Mouse (Mus musculus) small intestine, adult 2 months (tissue): ENCODE measurements around the gene Dpf3. TPM values are rescaled to one million over a fixed set of nuclear protein-coding genes. Genes with fewer than 3 reads are reported as not detected.

Experiments
- H3K27ac ChIP-seq: fragments of 200-500 bp; 2 replicates; pipeline ENCODE4 v1.5.1; 2012; ENCODE audit warnings: low read depth, low read length, control low read depth, inconsistent platforms; ENCODE audit not compliant: insufficient read depth
- H3K27me3 ChIP-seq: fragments of 200-500 bp; 2 replicates; pipeline ENCODE4 v1.6.1; 2012; ENCODE audit warnings: mild to moderate bottlenecking, moderate library complexity, low read length, inconsistent platforms; ENCODE audit not compliant: control insufficient read depth, insufficient read depth
- H3K36me3 ChIP-seq: fragments of 200-500 bp; 2 replicates; pipeline ENCODE4 v1.6.1; 2012; ENCODE audit warnings: mild to moderate bottlenecking, low read length, control low read depth, inconsistent platforms; ENCODE audit not compliant: control insufficient read depth, insufficient read depth
- H3K4me1 ChIP-seq: fragments of 200-500 bp; 2 replicates; pipeline ENCODE4 v1.6.1; 2012; ENCODE audit warnings: low read length, inconsistent platforms, mixed read lengths; ENCODE audit not compliant: control insufficient read depth, insufficient read depth, insufficient read length
- H3K4me3 ChIP-seq: fragments of 200-500 bp; 2 replicates; pipeline ENCODE4 v1.5.1; 2012; ENCODE audit warnings: low read depth, mild to moderate bottlenecking, control low read depth, inconsistent platforms, low read length, moderate library complexity
- CTCF ChIP-seq: fragments of 200-500 bp; IDR thresholded peaks from 2 replicates; pipeline ENCODE4 v1.5.1; 2012; ENCODE audit warnings: low read depth, mild to moderate bottlenecking, control low read depth, inconsistent platforms, low read length, moderate library complexity, mixed read lengths; ENCODE audit not compliant: insufficient replicate concordance, insufficient read length; ENCODE audit errors: extremely low read depth
- POLR2A ChIP-seq: fragments of 200-500 bp; IDR thresholded peaks from 2 replicates; pipeline ENCODE4 v1.6.1; 2012; ENCODE audit warnings: low read depth, mild to moderate bottlenecking, control low read depth, inconsistent platforms, low read length, moderate library complexity
- WGBS: fragments of 180-500 bp; shearing (Covaris S2); methylation state at CpG from one replicate; pipeline ENCODE4 v1.1.7; 2018; 5-methylcytosine and 5-hydroxymethylcytosine counted together
- polyA plus RNA-seq: library from polyadenylated mRNA; depleted of rRNA; stranded (reverse); fragments of >200 nt; gene quantifications from 2 replicates; pipeline ENCODE4 v1.2.3, GENCODE M21; 2012

The Dpf3 gene
- polyA plus RNA-seq, 1 experiment: 10.0 TPM

GRCm38 (mm10) chr12:83497959-83498358 is 10.4 kb upstream of the Dpf3 start:
- no peaks in the 10 kb centered on the region for H3K4me1 ChIP-seq
- H3K27ac ChIP-seq: no peak overlapping the region
- H3K4me3 ChIP-seq: no peak overlapping the region
- TF ChIP-seq POLR2A (no peak), CTCF (no peak)
- WGBS: 80% methylated on average over 3 of the region's 3 CpGs
- no peaks in the 10 kb centered on the region for H3K27me3 ChIP-seq
- H3K36me3 ChIP-seq: no peaks in the 10 kb centered on the region

DNA sequence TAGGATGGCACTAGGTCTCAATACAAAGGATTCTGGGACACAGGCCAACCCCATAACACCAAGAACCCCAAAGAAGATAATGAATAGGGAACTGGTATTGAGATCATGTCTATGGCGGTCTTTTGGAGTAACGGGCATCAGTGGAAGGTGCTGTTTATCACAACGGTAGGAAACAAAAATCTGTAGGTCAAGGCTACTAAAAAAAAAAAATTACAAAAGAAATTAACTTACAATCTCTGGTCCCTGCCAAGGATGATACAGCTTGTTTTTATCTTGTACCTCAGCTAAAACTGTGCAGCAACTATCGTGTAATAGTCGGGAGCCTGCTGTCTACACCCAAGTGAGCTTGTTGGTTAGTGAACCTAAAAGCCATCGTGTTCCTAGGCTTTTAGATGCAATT is 9.2 kb upstream of the Dpf3 start:
- Histone ChIP-seq H3K27me3 (no peaks in the 10 kb centered on the region), H3K4me3 (no peak overlapping the region), H3K36me3 (no peaks in the 10 kb centered on the region), H3K4me1 (no peaks in the 10 kb centered on the region), H3K27ac (no peak overlapping the region)
- TF ChIP-seq CTCF (no peak), POLR2A (no peak)
- WGBS: 90% methylated on average over 6 of the region's 6 CpGs

DNA sequence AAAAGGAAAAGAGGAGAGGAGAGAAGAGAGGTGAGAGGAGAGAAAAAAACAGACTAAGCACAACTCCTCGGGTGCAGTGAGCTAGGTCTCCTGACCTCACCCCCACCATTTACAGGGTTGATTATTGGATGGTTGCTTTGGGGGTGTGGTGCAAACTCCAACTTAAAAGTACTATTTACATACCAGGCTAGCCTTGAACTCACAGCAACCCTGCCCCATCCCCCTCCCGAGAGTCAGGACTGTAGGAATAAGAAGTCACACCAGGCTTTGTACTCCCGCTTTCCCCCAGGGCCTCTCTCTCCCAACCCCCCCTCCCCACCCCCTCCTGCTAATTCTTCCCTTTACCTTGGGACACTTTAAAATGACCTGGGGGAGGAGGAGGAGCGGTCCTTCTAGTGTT is 8.8 kb upstream of the Dpf3 start:
- WGBS: 77% methylated on average over 4 of the region's 4 CpGs
- TF ChIP-seq POLR2A: no peak
- TF ChIP-seq CTCF: no peak

DNA sequence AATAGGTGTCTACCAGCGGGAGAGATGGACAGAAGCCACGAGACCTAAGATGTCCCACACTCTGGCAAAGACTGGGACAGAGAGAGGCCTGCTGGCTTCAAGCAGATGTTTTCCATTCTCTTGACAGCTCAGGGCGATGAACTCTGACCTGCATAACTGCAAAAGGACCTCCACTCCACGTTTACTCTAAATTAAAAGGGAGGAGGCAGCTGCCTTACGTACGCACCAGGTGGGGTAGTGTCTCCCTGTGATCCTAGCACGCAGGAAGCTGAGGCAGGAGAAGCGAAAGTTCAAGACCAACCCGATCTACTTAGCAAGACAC is 8.4 kb upstream of the Dpf3 start:
- WGBS: 53% methylated on average over 9 of the region's 9 CpGs
- Histone ChIP-seq H3K36me3 (no peaks in the 10 kb centered on the region), H3K4me1 (no peaks in the 10 kb centered on the region), H3K27ac (no peak overlapping the region), H3K27me3 (no peaks in the 10 kb centered on the region), H3K4me3 (no peak overlapping the region)
- no peak for TF ChIP-seq POLR2A

More for the DNA sequence above, 8.8 kb upstream of the Dpf3 start:
- Histone ChIP-seq H3K27me3 (no peaks in the 10 kb centered on the region), H3K36me3 (no peaks in the 10 kb centered on the region), H3K4me3 (no peak overlapping the region), H3K27ac (no peak overlapping the region), H3K4me1 (no peaks in the 10 kb centered on the region)

DNA sequence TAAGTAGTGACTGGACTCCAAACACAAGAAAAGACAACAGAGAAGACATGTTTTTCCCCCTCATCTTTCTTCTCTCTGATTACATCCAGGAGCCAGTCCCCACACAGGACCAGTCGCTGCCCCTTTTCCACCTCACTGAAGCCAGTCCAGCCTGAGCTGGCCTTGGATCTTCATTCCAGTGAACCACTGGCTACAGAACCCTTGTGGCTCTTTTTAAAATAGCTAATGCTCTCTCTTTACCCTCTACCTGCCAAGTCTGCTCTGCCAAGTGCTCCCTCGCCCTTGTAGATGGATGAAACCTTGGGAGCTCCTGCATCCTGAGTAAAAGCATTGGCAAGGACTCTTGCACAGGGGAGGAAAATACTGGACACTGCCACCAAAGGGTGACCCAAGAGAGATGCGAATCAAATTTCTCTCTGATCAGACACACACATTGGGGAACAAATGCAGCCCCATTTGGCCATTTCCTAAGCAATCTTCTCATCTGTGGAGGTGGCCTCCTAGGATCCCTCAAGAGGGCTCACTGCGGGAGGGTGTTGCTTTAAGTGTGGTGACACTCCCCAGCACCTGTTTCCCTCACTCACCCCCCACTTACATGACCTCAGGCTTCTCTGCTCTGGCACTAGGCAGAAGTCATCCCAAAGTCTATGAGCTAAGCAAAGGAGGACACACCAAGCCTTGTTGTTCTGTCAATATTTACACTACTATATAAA is 7.9 kb upstream of the Dpf3 start:
- H3K4me1 ChIP-seq: no peaks in the 10 kb centered on the region
- TF ChIP-seq CTCF: no peak
- 67% methylated on average over 4 of the region's 4 CpGs for WGBS
- H3K27ac ChIP-seq: no peak overlapping the region
- H3K27me3 ChIP-seq: no peaks in the 10 kb centered on the region
- H3K4me3 ChIP-seq: no peak overlapping the region
- H3K36me3 ChIP-seq: no peaks in the 10 kb centered on the region

- Histone ChIP-seq H3K36me3 (no peaks in the 10 kb centered on the region), H3K27me3 (no peaks in the 10 kb centered on the region), H3K4me3 (no peak overlapping the region), H3K27ac (no peak overlapping the region), H3K4me1 (no peaks in the 10 kb centered on the region)
- TF ChIP-seq POLR2A: no peak
- TF ChIP-seq CTCF: no peak
- WGBS: 85% methylated on average over 9 of the region's 9 CpGs
Measured at GRCm38 (mm10) chr12:83494196-83494595, 6.7 kb upstream of the Dpf3 start.

- Histone ChIP-seq H3K4me1 (no peaks in the 10 kb centered on the region), H3K27ac (no peak overlapping the region), H3K4me3 (no peak overlapping the region), H3K27me3 (no peaks in the 10 kb centered on the region), H3K36me3 (no peaks in the 10 kb centered on the region)
- TF ChIP-seq POLR2A (no peak), CTCF (no peak)
- WGBS: 75% methylated on average over 3 of the region's 3 CpGs
Measured at GRCm38 (mm10) chr12:83492808-83493207, 5.3 kb upstream of the Dpf3 start.

DNA sequence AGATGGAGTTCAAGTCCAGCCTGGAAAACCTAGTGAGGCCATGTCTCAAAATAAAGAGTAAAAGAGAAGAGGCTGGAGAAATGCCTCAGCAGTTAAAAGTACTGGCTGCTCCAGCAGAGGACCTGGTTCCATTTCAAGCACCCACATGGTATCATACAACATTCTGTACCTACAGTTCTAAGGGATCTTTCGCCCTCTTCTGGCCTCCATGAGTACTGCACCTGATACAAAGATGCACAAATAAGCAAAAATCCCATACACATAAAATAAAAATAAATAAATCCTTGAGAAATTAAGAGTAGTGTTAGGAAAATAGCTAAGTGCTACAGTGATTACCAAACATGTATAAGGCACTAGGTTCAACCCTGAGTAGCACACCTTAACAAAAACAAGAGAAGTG is 4.1 kb upstream of the Dpf3 start:
- H3K4me1 ChIP-seq: no peaks in the 10 kb centered on the region
- no peaks in the 10 kb centered on the region for H3K36me3 ChIP-seq
- no peak overlapping the region for H3K27ac ChIP-seq
- TF ChIP-seq POLR2A: no peak
- no peak for TF ChIP-seq CTCF
- no peaks in the 10 kb centered on the region for H3K27me3 ChIP-seq
- no peak overlapping the region for H3K4me3 ChIP-seq
- 53% methylated on average over 1 of the region's 1 CpGs for WGBS
